Mouse (Mus musculus) liver, postnatal 0 days (tissue): ENCODE data around the gene Il20.
A peak's percentile ranks its signal among the peaks of the same experiment; 100 is the strongest.

Experiments used
- CTCF ChIP-seq: sonication (generic); IDR thresholded peaks from 2 replicates; pipeline ENCODE4 v1.5.1; 2016; ENCODE audit warnings: antibody characterized with exemption, low read depth
- EP300 ChIP-seq: IDR thresholded peaks from 2 replicates; pipeline ENCODE4 v1.6.1; 2016; ENCODE audit warnings: antibody characterized with exemption, low read depth, mild to moderate bottlenecking

DNA sequence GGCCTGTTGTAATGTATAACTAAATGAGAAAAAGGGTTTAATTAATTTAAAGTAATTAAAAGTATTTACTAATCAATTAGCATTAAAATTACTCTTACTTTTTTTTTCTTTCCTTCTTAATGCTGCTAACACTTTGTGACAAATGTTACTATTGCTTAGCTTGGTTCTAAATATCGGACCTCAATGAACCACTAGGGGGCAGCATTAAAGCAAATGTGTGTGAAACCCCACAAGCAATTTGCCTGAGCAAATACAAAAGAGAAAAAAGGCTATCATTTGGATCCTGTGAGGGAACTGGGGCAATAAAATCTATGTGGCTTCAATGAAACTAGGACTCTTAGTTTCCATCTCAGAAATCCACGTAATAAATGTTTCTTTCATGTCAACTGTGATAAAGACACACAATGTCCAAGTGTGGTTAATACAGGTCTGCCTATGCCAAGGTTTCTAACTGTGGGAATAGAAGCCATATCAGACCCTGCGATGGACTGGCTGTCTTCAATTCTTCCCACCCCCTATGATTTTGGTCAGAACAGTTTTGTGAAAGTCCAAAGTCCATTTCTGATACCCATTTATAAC lies 34.2 kb downstream of the Il20 start:
- TF ChIP-seq CTCF (peak; percentile 79), EP300 (no peak)
